Mouse (Mus musculus) spleen, adult 2 months (tissue): ENCODE data around the gene Eml1.

Experiments
- CTCF ChIP-seq: fragments of 200-500 bp; IDR thresholded peaks from 2 replicates; pipeline ENCODE4 v1.5.1; 2011; ENCODE audit warnings: mild to moderate bottlenecking, inconsistent platforms; ENCODE audit not compliant: insufficient read depth, insufficient read length, insufficient replicate concordance; ENCODE audit errors: extremely low read depth
- POLR2A ChIP-seq: fragments of 200-500 bp; IDR thresholded peaks from 2 replicates; pipeline ENCODE4 v1.6.1; 2011; ENCODE audit warnings: low read depth, low read length, inconsistent platforms

DNA sequence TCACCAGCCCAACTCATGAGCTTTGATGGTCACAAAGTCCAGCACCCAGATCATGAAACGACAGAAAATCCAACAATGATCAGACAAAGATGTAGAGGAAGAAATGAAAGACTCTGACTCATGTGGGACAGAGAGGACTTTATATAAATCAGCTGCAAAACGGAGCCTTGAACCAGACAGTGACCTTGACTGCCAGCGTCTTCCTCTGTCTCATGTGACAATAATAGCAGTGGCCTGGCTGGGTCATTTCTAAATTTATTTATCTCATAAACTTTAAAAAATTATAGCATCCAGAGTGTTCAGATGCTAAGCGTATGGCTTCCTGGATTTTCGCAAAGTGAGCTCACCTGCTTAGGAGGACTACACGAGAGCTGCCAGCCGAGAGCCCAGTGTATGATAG is 27.9 kb downstream of the Eml1 start:
- TF ChIP-seq POLR2A, result no peak
- no peak for TF ChIP-seq CTCF
